Mouse (Mus musculus) G1E-ER4 (cell line): ENCODE data around the gene Nrip3. TPM values are rescaled to one million over a fixed set of nuclear protein-coding genes. Genes with fewer than 3 reads are reported as not detected.

Source experiments
- GATA1 ChIP-seq: IDR thresholded peaks from one replicate; pipeline ENCODE4 v1.8.0; 2012; ENCODE audit warnings: low read length, inconsistent platforms
- polyA plus RNA-seq: library from polyadenylated mRNA; stranded (reverse); fragments of >175 nt; gene quantifications from 2 replicates; pipeline ENCODE4 v1.2.3, GENCODE M21; 2012

Gene Nrip3
- 0.04 and 0.35 TPM in 2 replicates for polyA plus RNA-seq

DNA sequence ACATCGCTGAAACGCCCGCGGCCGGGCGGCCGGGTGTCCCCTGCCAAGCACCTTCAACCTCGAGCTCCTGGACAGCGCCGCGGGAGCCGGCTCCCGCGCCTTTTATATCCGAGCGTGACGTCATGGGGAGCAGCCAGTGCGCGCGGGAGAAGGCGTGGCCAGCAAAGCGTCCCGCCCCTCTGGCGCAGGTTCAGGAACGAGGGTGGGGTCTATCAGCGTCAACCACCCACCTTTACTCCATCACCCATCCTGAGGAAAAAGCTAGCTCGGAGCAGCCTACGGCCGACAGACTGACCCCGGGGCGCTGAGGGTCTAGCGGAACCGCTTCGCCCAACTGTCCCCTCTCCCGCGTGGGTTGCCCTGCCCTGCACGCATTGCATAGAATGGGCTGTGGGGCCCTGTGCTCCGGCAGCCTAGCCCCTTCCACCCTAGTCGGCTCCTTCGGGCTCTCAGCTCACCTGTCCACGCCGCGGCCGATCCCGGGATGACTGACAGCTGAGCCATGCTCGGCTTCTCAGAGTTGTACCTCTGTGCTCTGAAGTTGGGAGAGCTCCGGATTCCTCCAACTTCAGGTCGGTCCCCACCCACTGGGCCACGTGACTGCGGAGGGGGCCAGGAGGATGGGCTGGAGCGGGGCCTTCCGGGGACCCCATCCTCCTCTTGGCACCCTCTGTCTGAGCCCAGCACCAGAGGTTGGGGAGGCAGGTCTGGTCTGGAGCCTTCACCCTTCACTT, at the start of gene Nrip3:
Nrip3 (minus strand) TSS at position 556 of the 734 bp plus-strand sequence.
- TF ChIP-seq GATA1, result no peak

DNA sequence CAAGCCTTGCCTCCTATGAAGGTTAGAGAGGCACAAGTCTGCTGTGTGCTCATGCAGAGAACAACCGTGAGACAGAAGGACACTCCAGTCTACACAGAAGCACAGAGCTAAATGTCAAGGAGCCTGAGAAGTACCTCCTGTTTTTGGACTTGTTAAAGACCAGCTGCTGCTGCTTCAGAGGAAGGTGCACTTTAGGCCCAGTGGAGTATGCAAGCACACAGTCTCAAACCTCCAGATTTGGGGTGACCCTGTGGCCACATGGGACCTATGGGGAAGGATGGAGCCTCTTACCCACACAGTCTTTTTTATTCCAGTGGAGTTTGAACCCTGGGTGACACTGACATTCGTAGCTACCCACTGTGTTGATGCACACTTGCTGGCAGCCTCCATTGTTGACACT, 49.6 kb upstream of the Nrip3 start:
- TF ChIP-seq GATA1, result no peak

DNA sequence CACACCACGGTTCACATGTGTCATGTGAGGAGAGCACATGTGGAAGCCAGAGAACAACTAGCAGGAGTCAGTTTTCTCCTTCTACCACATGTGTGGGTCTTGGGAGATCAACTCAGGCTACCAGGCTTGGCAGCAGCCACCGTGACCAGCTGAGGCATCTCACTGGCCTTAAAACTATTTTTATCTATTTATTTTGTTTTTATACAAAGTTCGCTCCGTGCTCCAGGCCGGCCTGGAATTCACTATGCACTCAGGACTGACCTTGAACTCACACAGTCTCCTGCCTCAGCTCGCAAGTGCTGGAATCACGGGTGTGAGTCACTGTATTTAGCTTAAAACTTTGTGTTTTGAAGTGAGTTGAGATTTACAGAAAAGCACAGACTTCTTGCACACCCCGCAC, 45.1 kb upstream of the Nrip3 start:
- no peak for TF ChIP-seq GATA1

DNA sequence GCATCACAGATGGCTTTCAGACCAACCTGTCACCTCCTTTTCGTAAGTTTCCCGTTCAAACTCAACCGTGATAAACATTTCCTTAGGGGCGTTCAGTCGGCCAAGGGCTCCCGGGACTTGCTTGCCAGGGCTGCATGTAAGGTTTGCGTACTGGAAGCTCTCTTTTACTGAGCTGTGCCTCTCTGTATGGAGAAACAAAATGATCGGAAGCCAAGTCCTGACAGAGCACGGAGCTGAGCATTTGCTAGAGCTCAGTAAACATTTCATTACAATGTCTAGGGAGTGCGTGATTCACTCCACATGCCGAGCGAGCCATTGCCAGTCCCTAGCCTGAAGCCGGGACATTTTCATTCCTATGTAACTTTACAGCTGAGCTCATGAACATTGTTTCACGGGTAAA, 43.5 kb upstream of the Nrip3 start:
- no peak for TF ChIP-seq GATA1

DNA sequence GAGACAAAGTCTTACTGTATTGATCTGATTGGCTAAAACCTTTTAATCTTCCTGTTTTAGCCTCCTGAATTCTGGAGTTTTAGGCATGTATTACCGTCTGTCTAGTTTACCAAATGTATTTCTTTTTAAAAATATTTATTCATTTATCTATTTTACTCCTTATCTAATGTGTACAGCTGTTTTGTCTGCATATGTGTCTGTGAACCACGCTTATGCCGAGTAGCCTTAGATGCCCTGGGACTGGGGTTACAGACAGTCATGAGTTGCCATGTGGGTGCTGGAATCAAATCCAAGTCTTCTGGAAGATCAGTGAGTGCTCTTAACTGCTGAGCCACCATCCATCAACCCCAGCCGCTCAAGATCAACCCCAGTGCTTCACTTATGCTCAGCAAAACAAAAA, 36.8 kb upstream of the Nrip3 start:
- no peak for TF ChIP-seq GATA1

DNA sequence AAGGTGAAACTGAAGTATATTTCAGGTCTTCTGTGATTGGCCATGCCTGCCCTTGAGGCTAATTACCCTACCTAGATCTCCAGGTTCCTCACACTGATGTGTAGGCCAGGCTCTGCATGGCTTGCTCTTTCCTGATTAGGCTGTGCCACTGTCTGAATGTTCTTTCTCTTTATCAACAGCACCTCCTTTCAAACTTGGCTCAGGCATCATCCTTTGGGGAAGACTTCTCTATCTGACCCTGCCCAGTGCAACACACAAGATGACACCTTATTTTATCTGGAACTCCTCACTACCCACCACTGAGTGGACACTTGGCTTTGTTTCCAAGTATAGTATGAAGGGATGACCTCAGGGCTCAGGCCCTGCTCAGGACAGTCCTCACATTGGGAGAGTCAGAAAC, 36.1 kb upstream of the Nrip3 start:
- TF ChIP-seq GATA1, result no peak

DNA sequence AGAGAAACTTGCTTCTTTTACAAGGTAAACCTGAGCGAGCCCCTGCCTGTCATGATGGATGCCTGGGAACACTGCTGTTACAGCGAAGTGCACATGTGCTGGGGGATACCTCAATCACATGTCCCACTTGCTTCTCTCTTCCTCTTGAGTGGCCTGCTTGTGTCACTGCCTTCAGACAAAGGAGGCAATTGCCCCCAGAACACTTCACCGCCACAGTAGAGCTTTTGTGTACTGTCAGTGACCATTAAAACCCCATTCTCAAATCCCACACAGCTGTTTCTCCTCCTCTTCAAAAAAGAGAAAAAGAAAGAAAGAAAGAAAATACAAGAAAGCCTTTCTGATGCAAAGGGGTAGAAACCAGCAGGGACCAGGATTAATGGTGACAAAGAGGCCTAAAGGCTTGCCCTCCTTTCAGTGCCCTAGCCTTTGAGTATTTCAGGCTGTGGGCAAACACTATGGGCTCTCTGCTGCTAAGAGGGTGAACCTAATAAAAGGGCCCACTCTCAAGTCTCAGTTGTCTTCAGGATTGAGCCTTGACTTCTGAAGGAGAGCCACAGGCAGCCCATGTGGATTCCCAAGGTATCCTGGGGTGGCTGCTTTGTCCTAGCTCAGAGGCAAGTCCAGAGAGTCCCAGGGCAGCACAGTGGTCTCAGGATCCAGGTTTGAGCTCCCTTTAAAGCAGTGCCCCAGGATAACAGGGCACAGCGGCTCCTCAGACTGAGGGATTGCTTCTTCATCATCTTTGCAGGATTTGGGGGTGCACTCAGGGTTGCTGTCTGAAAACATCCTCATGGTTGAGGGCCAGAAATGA, 31.7 kb upstream of the Nrip3 start:
- no peak for TF ChIP-seq GATA1

DNA sequence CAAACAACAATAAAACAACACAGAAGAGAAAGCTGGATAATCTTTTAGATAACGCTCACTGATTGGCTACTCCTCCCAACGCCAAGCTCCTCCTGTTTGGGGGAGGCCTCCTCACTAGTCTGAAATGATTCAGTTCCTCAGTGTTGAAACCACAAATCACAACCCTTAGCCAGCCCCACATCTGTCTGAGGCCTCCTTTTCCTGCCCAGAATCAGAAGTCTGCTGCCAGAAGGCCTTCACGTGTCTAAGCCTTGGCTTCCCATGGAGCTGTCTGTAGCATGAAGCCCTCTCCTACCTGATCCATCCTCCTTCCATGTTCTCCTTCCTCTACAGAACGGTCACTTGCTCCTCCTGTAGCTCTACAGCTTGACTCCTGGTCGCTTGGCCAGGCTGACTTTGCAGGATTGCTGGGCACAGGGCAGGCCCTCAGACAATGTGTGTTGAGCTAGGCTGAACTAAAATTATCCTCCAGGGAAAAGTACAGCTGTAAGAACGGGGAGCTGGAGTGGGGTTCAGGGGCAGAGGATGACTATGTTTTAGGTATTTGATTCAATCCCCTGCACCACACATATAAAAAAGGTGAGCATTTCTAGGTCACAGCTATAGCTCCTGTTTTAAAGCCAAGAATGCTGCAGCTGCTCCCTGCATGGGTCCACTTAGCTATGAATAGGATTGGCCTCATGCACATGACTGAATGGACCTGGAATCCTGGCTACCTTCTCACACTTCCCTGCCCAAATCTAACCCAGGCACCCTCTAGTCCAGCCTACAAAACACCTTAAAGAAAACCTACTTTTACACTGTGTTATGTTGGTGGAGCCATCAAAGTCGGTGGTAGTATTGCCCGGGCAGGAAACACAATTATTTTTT, 26.0 kb upstream of the Nrip3 start:
- TF ChIP-seq GATA1, result no peak

DNA sequence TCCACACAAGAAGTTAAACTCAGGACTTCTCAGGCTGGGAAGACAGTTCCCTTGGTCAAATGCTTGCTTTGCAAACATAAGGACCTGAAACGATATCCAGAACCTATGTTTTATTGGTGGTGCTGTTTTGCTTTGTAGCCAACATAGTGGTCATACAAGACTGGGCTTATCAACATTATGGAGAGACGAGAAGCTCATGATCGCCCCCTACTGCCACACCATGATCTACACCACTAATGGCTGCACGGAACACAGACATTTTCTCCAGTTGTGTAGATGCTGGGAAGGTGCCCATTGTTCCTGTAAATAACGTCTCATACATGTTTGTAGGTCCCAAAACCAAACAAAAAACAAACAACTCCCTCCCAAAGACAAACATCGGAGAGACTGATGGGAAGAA, 23.0 kb upstream of the Nrip3 start:
- TF ChIP-seq GATA1, result no peak

DNA sequence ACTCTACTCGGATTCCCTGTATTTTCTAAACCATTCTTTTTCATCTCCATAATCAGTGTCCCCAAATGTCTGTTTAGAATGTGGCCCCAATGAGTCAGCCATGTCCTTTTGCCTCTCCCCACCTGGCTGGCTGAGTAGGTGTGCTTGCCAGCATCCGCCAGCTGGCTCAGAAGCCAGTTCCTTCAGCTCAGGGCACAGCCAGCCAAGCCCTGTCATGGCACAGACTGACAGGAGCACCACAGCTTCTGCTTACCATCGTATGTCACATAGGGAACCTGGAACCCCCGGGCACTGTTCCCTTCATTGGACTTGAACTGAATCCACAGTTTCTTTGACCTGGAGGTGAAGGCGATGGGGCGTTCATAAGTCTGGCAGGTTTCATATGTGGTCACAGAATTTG, 22.5 kb upstream of the Nrip3 start:
- TF ChIP-seq GATA1, result no peak

DNA sequence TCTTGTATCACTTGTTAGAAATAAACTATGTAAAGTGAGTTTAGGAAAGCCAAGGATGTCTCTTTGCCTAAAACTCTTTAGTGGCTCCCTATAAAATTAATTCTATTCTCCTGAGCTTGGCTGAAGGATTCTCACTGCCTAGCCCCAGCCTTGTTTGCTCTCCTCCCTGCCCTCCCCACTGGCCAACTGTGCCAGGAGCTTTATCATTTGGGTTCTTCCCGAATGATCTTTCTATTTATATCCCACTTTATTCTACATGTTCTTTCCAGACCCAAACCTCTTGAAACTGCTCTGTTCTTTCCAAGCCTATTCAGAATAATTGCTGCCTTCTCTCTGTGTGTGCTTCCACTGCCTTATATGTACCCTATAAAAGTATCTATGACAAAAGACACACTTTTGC, 21.7 kb upstream of the Nrip3 start:
- TF ChIP-seq GATA1, result no peak

DNA sequence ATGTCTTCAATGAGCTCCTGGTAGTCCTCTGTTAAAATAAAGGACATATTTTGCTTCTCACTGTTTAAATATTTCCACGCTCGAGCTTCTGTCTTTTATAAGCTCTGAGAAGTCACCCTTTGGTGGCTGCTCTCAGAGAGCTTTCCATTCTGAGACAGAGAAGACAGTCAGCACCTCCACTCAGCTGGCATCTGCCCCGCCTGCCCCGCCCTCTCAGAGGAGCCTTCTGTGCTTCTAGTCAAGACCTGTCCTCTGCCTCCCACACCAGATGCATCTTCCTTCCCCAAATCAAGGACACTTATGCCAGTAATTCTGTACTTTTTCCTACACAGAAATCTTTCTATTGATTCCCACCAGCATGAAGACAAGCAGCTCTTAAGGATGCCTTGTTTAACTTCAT, 18.8 kb upstream of the Nrip3 start:
- TF ChIP-seq GATA1, result no peak

DNA sequence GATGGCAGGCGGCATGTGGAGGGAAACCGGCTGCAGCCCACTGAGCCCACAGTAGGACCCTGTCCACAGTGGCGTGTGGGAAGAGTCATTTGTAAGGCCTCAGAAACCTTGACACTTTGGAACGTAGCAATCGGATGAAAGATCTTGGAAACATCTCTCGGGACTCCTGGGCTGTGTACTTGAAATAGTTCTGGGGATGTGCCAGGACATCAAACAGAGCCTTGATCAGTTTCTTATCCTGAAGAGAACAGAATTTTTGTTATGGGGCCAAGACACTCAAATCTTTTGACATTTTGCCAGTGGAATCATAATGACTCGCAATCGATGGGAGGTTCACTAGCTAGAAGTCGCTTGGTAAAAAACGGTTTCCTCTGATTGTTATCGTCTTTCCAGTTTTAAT, 17.3 kb upstream of the Nrip3 start:
- no peak for TF ChIP-seq GATA1

DNA sequence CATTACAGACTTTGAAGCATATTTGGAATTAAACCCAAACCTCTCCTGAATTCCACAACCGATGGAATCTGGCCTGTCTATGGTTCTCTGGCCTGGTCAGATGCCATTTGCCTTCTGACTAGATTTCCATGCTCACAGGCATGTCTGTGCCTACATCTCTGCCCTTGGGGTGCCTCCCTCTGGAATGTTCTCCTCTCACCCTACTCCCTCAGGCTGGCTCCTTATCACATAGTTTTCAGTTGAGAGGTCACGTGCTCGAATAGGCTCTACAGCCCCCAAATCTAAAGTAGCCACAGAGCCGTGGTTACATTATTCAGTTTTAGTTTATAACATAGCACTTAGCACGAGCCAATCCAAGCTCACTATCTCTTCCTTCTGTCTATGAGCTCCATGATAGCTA, 13.7 kb upstream of the Nrip3 start:
- no peak for TF ChIP-seq GATA1

DNA sequence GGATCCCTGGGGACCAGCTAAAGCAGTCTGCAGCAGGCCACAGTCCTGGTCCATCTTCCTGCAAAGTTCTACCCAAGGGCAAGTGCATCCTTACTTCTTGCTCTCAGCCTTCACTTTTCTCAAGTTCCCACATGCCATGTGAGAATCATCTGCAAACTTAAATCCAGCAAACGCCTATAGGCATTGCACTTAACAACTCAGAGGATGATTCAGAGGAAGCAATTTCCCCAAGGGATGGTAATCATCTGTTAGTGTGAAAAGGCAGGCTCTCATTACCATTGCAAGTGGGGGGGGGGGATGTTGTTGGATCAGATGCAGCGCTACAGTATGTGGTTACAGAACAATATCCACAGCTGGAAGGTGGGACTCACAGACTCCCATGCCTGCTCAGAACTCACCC, 12.7 kb upstream of the Nrip3 start:
- TF ChIP-seq GATA1, result no peak

DNA sequence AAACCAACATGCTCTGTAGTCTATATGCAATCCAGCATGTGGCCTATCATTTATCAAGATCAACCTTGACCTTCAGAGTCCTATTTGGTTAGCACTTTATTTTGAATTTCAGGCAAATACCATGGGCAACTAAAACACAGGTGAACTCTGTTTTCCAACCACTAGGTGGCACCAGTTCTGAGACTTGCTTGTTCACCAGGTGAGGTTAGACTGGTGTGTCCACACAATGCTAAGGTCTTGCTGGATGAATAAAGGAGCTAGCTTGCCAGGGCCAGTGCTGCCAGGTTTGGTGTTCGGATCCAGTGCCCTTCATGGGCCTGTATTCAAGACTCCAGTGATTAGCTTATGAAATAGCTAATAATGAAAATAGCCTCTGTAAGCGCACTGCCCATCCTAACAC, 10.9 kb upstream of the Nrip3 start:
- no peak for TF ChIP-seq GATA1
